Mouse (Mus musculus): Measurements from ENCODE around the gene Btaf1. TPM values are rescaled to one million over a fixed set of nuclear protein-coding genes. Genes with fewer than 3 reads are reported as not detected.

Gene Btaf1
- polyA plus RNA-seq, 2 experiments, result 13.2 to 13.6 TPM

GRCm38 (mm10) chr19:36922936-36923335, 2.9 kb upstream of the Btaf1 start:
- WGBS, result 51% methylated on average over 3 of the region's 3 CpGs
- no peak for TF ChIP-seq POLR2A (IDR thresholded peaks at IDR 0.05; ENCODE audit: borderline replicate concordance, extremely low read depth, insufficient read depth, insufficient read length)
- no peak overlapping the region for H3K27ac ChIP-seq (replicated peaks; ENCODE audit: low read depth, low read length)
- no peak overlapping the region for H3K4me2 ChIP-seq (replicated peaks; ENCODE audit: low read depth, low read length, severe bottlenecking)
- H3K9me3 ChIP-seq (ENCODE audit: control insufficient read depth, low read length), result no peaks in the 10 kb centered on the region
- H3K27me3 ChIP-seq (ENCODE audit: control insufficient read depth, insufficient read depth, low read length), result no peaks in the 10 kb centered on the region
- no peak for ATAC-seq (ENCODE audit: low FRiP score, low read depth)
- H3K36me3 ChIP-seq (ENCODE audit: control insufficient read depth, insufficient read depth, low read length), result no peaks in the 10 kb centered on the region
- H3K4me1 ChIP-seq (ENCODE audit: control insufficient read depth, insufficient read depth, low read length), result peaks cover 10% of the 10 kb centered on the region; the same call in 1 of the 2 replicates
- H3K9ac ChIP-seq (ENCODE audit: low read depth, low read length, severe bottlenecking), result no peak overlapping the region
- no peak overlapping the region for H3K4me3 ChIP-seq (replicated peaks; ENCODE audit: low read length)
- no peak for DNase-seq (ENCODE audit: low spot score)

GRCm38 (mm10) chr19:36926553-36927236, 816 bp downstream of the Btaf1 start:
- WGBS, result under 1% methylated on average over 26 of the region's 26 CpGs
- DNase-seq (ENCODE audit: low spot score) (no peak), ATAC-seq (ENCODE audit: low FRiP score, low read depth) (no peak)

GRCm38 (mm10) chr19:36927800-36928361, 2.0 kb downstream of the Btaf1 start:
- Histone ChIP-seq H3K9me3 (ENCODE audit: control insufficient read depth, low read length) (no peaks in the 10 kb centered on the region), H3K4me1 (ENCODE audit: control insufficient read depth, insufficient read depth, low read length) (peaks cover 7% of the 10 kb centered on the region; the same call in 1 of the 2 replicates), H3K4me2 (replicated peaks; ENCODE audit: low read depth, low read length, severe bottlenecking) (peak overlapping the region; percentile 89; the same call in 1 of the 2 replicates), H3K27me3 (ENCODE audit: control insufficient read depth, insufficient read depth, low read length) (no peaks in the 10 kb centered on the region), H3K27ac (replicated peaks; ENCODE audit: low read depth, low read length) (no peak overlapping the region), H3K9ac (ENCODE audit: low read depth, low read length, severe bottlenecking) (no peak overlapping the region), H3K36me3 (ENCODE audit: control insufficient read depth, insufficient read depth, low read length) (no peaks in the 10 kb centered on the region), H3K4me3 (replicated peaks; ENCODE audit: low read length) (no peak overlapping the region)
- ATAC-seq (ENCODE audit: low FRiP score, low read depth) (no peak), DNase-seq (ENCODE audit: low spot score) (no peak)
- 67% methylated on average over 6 of the region's 6 CpGs for WGBS
- no peak for TF ChIP-seq POLR2A (IDR thresholded peaks at IDR 0.05; ENCODE audit: borderline replicate concordance, extremely low read depth, insufficient read depth, insufficient read length)

More at GRCm38 (mm10) chr19:36926553-36927236, 816 bp downstream of the Btaf1 start:
- Histone ChIP-seq H3K4me1 (ENCODE audit: control insufficient read depth, insufficient read depth, low read length) (peaks cover 7% of the 10 kb centered on the region; the same call in 1 of the 2 replicates), H3K9me3 (ENCODE audit: control insufficient read depth, low read length) (no peaks in the 10 kb centered on the region), H3K4me3 (replicated peaks; ENCODE audit: low read length) (peak overlapping the region; percentile 92), H3K27me3 (ENCODE audit: control insufficient read depth, insufficient read depth, low read length) (no peaks in the 10 kb centered on the region), H3K9ac (ENCODE audit: low read depth, low read length, severe bottlenecking) (peak overlapping the region; percentile 93), H3K4me2 (replicated peaks; ENCODE audit: low read depth, low read length, severe bottlenecking) (peak overlapping the region; percentile 89), H3K27ac (replicated peaks; ENCODE audit: low read depth, low read length) (peak overlapping the region; percentile 93), H3K36me3 (ENCODE audit: control insufficient read depth, insufficient read depth, low read length) (no peaks in the 10 kb centered on the region)
- TF ChIP-seq POLR2A (IDR thresholded peaks at IDR 0.05; ENCODE audit: borderline replicate concordance, extremely low read depth, insufficient read depth, insufficient read length), result no peak

- Histone ChIP-seq H3K9me3 (ENCODE audit: control insufficient read depth, low read length) (no peaks in the 10 kb centered on the region), H3K4me2 (replicated peaks; ENCODE audit: low read depth, low read length, severe bottlenecking) (no peak overlapping the region), H3K27ac (replicated peaks; ENCODE audit: low read depth, low read length) (no peak overlapping the region), H3K4me1 (ENCODE audit: control insufficient read depth, insufficient read depth, low read length) (peaks cover 7% of the 10 kb centered on the region; the same call in 1 of the 2 replicates), H3K9ac (ENCODE audit: low read depth, low read length, severe bottlenecking) (no peak overlapping the region), H3K36me3 (ENCODE audit: control insufficient read depth, insufficient read depth, low read length) (no peaks in the 10 kb centered on the region), H3K4me3 (replicated peaks; ENCODE audit: low read length) (no peak overlapping the region), H3K27me3 (ENCODE audit: control insufficient read depth, insufficient read depth, low read length) (no peaks in the 10 kb centered on the region)
- ATAC-seq (ENCODE audit: low FRiP score, low read depth), result no peak
- DNase-seq (ENCODE audit: low spot score), result no peak
- no peak for TF ChIP-seq POLR2A (IDR thresholded peaks at IDR 0.05; ENCODE audit: borderline replicate concordance, extremely low read depth, insufficient read depth, insufficient read length)
These were observed 3.9 kb downstream of the Btaf1 start for GRCm38 (mm10) chr19:36929816-36930215.

- TF ChIP-seq POLR2A (IDR thresholded peaks at IDR 0.05; ENCODE audit: borderline replicate concordance, extremely low read depth, insufficient read depth, insufficient read length), result no peak
- no peak for ATAC-seq (ENCODE audit: low FRiP score, low read depth)
- H3K27ac ChIP-seq (replicated peaks; ENCODE audit: low read depth, low read length), result no peak overlapping the region
These were observed 6.2 kb downstream of the Btaf1 start for GRCm38 (mm10) chr19:36932097-36932496.

More at GRCm38 (mm10) chr19:36932097-36932496, 6.2 kb downstream of the Btaf1 start:
- H3K9ac ChIP-seq (ENCODE audit: low read depth, low read length, severe bottlenecking), result no peak overlapping the region
- H3K4me3 ChIP-seq (replicated peaks; ENCODE audit: low read length), result no peak overlapping the region
- H3K36me3 ChIP-seq (ENCODE audit: control insufficient read depth, insufficient read depth, low read length), result no peaks in the 10 kb centered on the region
- no peak for DNase-seq (ENCODE audit: low spot score)
- no peaks in the 10 kb centered on the region for H3K9me3 ChIP-seq (ENCODE audit: control insufficient read depth, low read length)
- H3K4me1 ChIP-seq (ENCODE audit: control insufficient read depth, insufficient read depth, low read length), result 0 out of 2 replicates have a peak, but pooled peaks cover 4% of the 10 kb centered on the region
- H3K27me3 ChIP-seq (ENCODE audit: control insufficient read depth, insufficient read depth, low read length), result no peaks in the 10 kb centered on the region
- no peak overlapping the region for H3K4me2 ChIP-seq (replicated peaks; ENCODE audit: low read depth, low read length, severe bottlenecking)

Measured in limb, embryonic 14.5 days (tissue).